Mouse (Mus musculus): ENCODE results near the gene Mrpl35.
"Not testable (repeated sequence)": the region's sequence is repeated elsewhere in the genome, so short reads cannot be mapped to it uniquely, and the experiment has no call there.

Gene Mrpl35

DNA sequence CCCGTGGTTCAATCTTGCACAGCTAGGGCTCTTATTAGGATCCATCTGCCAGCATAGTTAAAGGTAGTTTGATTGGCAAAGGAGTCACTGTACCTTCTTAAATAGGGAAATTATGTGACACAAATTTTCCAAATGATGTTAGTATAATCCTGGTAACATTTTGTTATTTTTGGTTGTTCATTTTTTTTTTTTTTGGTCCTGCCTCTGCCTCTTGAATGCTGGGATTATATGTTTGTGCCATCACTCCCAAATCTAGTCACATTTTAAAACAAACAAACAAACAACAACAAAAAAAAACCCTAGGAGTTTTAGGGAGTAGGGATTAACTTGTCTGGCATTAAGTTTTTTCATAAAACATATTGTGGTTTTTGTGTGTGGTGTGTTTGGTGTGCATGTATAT, at the start of gene Mrpl35:
TSS of gene Mrpl35 (minus strand) at position 101 of the 400 bp plus-strand sequence.
- no peak for DNase-seq

DNA sequence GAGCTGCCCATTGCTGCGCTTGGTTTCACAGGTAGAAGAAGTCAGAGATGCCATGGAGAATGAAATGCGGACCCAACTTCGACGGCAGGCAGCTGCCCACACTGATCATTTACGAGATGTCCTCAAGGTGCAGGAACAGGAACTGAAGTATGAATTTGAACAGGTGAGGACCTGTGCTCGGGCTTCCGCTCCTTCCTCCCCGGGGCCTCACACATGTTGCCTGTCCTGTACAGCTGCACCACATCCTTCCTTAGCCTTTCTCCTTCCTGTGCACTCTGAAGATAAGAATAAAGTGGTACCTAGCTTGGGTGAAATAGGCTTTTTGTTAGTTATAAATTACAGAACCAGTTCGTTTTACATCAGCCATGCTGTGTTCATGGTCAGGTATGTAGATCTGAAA, 44.6 kb upstream of the Mrpl35 start:
- no peak for DNase-seq

DNA sequence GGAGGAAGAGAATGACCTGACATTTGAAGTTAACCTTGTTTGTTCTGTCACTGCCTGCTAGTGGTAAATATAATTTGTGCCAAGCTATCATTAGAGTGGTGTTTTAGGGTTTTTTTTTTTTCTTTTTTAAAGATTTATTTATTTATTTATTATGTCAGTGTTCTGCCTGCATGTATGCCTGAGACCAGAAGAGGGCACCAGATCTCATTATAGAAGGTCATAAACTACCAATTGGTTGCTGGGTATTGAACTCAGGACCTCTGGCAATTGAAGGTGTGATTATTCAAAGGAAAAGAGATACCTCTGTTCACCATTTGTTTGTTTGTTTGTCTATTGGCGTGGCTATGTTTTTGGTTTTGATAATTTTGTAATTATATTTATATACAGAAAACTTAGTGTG, 42.0 kb upstream of the Mrpl35 start:
- peak in 1 of 2 experiments; percentile 16 for DNase-seq

DNA sequence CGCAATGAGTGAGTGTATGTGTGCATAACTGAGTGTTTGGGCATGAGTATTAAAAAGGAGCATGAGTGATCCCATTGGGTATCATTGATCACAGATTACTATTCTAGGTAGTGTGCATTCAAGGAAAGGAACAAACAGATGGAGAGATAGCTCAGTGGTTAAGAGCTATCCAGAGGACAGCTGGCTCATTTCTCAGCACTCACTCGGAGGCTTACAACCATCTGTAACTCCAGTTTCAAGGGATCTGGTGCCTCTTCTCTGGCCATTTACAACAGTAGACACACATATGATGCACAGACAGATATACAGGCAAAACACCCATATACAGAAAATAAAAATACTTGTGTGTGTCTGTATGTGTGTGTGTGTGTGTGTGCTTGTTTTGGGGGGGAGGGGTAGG, 41.0 kb upstream of the Mrpl35 start:
- no peak for DNase-seq

DNA sequence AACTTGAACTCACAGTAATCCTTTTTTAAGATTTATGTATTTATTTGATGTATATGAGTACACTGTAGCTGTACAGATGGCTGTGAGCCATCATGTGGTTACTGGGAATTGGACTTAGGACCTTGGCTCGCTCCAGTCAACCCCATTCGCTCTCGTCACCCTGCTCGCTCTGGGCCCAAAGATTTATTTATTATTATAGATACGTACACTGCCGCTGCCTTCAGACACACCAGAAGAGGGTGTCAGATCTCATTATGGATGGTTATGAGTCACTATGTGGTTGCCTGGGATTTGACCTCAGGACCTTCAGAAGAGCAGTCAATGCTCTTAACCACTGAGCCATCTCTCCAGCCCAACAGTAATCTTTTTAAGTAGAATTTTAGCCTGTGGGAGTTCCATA, 20.1 kb upstream of the Mrpl35 start:
- DNase-seq, result not testable (repeated sequence)

DNA sequence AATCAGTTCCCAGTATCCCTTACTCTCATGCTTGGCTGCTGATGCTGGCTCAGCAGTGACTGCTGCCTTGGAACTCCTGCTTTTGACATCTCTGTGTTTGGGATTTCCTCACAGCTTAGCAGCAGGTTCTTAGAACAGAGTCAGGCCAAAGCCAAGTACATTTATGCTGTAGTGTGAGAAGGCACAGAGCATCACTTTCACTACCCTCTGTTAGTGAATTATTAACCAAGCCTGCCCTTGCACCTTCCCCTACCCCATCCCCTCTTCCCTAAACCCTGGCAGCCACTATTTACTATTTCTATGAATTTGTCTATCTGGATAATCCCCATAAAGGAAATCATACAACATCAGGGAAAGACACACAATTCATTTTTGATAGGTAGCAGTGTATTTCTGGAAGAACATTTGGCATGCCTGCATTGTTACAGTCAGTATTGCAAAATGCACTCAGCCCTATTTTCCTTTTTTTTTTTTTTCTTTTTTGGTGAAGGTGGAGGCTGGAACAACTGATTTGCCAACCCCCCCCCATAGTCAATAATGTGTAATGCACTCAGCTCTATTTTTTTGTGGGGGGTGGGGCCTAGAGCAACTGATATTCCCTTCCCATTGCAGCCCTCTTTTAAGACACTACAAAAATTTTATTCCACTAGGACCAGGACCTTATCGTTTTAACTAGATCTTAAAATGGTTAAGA, 14.0 kb upstream of the Mrpl35 start:
- no peak for DNase-seq

DNA sequence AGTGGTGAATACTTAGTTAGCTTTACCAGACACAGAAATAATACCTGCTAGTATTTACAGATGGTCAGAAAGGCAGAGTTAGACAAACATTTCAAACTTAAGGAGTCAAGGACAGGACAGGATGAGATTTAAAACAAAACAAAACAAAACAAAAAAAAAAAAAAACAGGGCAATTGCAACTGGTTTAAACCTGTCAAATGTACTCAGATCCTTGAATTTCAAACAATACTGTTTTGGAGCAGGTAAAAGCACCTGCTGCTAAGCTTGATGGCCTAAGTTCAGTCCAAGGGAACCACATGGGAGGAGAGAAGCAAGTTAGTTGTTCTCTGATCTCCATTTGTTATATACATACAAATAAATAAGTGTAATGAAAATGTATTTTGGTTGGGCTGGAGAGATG, 13.0 kb upstream of the Mrpl35 start:
- DNase-seq, result no peak

DNA sequence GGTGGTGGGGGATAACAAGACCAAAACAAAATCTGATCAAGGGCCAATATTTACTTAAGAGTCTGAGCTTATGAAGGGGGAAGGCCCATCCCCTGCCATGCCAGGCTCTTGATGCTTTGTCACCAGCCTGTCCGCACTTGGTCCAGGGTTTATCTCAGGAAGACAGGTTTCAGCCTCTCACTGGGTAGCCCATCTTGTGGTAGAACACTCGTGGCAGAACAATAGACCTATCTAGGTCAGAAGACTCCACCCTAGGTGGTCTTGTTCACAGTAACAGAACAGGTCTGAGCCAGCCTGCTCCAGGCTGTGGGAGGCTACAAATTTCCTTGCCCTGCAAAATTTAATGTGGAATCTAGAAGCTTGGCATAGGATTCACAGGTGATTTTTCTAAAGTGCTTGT, 10.0 kb upstream of the Mrpl35 start:
- peak in 1 of 2 experiments; percentile 15 for DNase-seq

DNA sequence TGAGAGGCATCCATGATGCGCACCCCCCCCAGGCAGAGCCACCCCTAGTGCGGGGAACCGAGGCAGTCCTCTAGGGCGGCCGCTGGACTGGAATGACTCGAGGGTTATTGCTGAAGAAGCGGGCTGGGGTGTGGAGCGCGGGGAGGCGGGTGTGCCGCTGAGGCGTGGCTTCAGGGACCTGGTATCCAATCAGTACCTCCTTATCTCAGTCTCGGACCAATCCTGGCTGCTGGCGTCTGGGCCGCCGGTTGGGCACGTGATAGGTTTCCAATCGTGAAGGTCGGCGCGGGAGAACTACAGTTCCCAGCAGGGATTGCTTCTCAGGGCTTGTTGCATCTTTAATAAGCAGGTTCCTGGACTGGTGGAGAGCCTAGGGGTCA, 4.8 kb upstream of the Mrpl35 start:
- peak; percentile 95 for DNase-seq

DNA sequence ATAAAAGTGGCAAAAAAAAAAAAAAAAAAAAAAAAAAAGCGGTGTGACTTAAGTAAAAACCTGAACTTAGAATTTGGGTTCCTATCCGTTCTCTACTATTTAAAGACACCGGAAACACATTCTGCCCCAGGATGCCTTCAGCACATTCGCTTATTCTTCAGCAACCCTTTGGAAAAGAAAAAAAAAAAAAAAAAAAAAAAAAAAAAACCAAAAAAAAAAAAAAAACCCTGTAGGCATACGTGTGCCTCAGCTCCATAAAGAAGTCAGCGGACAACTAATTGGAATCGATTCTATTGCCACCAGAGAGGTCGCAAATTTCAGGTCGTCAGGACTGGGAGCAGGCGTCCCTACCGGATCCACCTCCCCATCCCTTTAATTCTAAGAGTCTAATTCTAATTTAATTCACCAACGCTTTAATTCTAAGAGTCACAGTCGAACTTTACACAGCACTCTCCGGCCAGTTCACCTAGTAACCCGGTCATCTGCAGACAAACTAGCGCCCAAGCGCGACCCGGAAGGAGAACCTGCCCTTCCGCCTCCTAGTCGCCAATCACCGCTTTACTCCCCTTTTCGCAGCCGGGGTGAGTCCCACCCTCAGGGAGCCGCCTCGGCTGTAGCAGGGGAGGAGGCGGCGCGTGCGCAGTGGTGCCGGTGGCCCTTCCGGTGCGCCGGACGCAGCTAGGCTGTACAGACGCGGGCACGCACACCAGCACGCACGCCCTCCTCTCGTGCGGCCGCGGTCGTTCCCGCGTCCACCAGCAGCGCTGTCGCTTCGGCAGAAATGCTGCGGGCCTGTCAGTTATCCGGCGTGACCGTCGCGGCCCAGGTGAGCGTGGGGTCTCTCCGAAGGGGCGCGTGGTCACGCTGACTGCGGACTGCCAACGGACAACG, 4.2 kb upstream of the Mrpl35 start, which contains the start of gene Immt:
TSS of gene Immt (plus strand) at position 642 of the 891 bp plus-strand sequence.
- peak; percentile 98 for DNase-seq

DNA sequence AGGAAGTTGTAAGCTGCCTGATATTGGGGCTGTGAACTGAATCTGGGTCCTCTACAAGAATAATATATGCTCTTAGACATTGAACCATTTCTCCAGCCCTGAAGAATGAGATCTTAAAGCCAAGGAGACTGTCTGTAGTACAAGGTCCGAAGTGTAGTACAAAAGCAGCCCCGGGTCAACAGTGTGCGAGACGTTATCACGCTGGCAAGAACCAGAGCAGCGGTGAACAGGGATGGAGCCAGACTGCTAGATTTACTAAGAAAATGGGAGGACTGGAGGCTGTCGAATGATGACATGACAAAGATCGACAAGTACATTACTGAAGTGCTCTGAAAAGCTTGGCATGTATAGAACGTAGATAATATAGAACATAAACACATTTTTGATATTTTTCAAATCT, 3.0 kb upstream of the Mrpl35 start:
- no peak for DNase-seq

DNA sequence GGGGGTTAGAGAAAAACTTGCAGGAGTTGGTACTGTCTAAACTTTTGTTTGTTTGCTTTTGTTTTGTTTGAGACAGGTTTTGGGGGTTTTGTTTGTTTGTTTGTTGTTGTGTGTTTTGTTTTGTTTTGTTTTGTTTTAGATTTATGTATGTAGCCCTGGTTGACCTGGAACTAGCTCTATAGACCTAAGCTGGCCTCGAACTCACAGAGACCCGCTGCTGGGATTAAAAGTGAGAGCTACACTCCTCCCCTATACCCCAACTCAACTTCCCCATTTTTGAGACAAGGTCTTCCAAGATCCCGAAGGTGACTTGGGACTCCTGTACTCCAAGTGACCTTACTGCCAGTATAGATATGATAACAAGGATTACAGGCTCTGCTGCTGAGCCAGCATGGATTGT, 2.8 kb downstream of the Mrpl35 start:
- no peak for DNase-seq

DNA sequence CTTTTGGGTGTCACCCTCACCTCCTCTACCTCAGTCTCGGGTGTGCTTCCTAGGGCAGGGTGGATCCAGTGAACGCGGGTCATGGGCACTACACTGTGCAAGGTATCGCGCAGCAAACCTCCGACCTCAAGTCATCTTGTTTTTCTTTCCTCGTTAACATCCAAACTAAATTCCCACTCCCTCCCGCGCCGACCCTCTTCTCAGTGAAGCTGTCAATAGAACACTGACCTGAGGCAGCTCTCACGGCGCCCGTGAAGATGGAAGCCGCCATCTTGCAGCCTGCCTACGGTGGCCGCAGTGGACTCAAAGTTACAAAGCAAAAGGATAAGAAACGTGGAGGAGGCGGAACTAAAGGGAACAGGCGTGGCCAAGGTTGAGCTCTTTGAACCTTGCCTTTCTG, 3.3 kb downstream of the Mrpl35 start:
- DNase-seq, result peak; percentile 88 to 89

DNA sequence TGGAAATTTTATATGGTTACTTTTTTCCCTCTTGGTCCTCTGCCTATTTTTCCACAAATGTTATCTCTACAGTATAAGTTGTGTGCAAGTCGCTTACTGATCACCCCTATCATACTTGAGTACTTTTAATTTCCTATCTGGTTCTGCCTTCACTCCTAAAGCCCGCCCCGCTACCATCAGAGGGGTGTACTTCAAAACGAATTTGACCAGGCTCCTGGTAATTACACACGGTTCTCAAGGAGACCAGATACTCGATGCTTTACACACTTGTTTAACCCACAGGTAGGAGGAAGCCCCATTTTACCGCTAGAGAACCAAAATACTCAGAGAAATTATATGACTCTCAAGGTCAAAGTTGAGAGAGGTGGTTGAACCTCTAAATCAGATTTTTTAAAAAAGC, 3.7 kb downstream of the Mrpl35 start:
- DNase-seq, result no peak

DNA sequence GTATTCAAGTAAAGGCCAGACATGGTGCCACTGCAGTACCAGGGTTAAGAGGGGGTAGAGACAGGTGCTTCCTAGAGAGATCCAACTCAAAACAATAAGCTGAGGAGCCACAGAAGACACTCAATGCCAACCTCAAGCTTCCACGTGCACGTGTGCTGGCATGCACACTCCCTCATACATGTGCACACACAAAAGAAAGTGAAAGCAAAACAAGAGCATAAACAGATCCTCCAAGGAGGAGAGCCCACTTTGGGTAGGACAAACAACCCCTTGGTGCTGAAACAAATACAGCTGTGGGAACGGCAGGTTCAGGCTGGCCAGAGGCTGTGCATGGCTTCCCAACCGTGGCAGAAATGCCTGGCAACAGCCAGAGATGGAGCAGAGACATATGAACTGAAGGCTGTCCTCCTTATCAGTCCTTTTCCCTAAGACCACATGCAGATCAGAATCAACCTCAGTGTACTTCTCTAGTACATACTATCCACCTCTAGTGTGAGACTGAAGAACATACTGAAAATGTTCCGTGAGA, 6.9 kb downstream of the Mrpl35 start:
- no peak for DNase-seq

DNA sequence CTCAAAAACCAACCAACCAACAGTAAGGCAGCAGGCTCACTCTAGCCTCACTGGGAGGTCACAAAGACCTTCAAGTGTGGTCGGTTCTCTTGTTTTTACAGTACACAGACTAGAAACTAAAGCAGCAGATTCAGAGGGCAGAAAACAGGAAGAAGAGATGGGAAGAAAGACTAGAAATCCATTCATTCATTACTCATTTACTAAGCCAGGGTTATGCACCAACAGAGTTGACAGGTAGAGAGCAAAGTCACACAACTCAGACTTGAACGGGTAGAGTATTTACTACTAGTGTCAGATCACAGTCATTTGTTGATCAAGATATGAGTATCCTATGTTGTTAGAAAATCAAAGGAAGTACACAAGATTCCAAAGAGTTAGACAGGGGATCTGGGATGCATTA, 13.9 kb downstream of the Mrpl35 start:
- no peak for DNase-seq

DNA sequence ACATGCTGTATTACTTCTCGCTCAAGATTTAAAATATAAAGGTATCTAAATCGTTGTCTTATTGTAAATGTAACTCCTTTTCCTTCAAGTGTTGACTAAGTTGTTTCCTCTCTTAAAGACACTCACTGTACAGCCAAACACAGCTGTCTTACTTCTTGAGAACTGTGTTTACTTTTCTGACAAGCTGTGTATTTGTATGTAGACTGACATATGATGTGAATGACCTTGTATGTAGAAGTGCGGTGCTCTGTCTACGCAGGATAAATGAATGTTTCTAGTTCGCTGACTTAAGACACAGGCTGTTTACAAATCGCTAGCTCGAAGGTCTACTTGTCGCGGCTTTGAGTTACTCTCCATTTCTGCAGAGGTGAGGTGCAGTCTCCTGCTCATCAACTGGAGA, 16.9 kb downstream of the Mrpl35 start:
- DNase-seq, result no peak

DNA sequence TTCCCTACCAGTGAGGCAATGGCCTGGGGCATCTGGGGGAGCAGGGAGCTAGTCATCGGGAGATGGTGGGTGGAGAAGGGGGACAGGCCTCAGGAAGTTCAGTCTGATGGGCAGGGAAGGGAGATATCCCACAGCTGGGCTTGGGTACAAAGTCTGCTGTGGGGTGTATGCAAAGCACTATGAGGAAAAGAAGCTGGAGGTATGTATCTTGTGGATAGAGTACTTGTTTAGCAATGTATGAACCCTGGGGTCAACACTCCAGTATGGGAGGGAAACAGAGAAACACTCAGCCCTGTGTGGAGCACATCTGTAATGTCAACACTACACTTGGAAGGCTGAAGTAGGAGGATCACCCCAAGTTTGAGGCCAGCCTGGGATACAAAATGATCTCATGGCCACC, 20.1 kb downstream of the Mrpl35 start:
- DNase-seq, result no peak

DNA sequence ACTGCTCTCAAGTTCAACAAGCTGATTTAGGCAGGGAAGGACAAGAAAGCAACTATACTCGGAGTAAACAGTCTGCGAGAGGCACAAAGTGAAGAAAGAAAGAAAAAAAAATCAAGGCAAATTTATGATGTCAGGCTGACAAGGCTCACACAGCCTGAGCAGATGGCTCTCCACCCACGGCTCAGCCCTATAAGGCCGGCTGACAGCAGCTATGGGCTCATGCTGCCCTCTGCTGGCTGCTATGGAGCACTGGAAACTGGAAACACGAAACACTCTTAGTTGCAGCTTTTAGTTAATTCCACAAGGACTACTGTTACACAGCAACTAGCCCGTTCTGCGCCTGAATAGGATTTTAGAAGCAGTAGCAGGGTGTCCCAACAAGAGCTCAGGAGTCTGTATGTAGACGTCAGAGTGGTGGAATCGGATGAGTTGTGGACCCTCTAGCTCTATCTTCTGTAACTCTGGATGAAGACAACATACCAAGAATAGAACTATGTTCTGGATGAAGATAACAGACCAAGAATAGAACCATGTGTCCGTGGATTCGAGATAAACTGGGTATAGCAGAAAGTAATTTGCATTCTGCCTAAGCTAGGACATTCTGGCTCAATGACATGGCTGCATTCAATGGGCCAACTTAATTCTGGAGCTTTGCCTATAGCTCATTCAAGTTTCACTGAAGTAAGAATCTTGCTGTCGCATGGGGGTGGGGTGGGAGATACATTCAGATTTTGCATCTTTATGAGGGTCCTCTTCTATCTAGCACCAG, 22.5 kb downstream of the Mrpl35 start:
- peak; percentile 81 to 83 for DNase-seq

DNA sequence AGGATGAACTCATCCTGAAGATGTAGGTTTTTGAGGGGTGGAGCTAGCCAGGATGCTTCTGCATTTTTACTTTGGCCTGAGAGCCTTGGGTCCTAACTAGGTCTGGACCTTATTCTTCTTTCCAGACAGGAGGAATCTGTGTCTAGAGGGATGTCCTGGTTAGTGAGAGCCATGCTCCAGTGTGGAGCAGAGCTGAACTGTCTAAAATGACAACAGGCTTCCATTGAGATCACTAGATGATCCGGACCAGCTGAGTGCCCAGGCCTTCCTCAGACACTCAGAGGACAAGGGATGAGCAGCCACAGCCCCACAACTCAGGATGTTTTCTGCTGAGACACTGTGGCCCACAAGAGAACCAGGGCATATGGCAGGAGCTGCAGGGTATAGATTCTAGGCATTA, 23.2 kb downstream of the Mrpl35 start:
- DNase-seq, result no peak

DNA sequence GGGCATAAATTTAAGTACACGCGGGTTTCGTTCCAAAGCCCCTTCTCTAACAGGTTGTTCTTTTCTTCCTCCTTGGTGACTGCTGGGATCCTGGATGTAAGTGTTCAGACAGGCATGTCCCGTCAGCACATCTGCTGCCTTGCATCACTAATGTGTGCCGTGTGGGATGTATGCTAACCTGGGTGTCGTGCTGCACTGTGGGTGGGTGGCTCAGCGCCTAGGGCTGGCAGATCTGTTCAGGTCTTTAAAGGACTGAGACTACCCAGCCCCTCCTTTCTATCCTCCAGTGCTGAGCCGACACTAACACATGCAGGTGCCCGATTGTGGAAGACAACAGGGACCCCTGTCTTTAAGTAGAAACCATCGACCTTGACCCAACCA, 25.1 kb downstream of the Mrpl35 start:
- peak; percentile 52 to 59 for DNase-seq

DNA sequence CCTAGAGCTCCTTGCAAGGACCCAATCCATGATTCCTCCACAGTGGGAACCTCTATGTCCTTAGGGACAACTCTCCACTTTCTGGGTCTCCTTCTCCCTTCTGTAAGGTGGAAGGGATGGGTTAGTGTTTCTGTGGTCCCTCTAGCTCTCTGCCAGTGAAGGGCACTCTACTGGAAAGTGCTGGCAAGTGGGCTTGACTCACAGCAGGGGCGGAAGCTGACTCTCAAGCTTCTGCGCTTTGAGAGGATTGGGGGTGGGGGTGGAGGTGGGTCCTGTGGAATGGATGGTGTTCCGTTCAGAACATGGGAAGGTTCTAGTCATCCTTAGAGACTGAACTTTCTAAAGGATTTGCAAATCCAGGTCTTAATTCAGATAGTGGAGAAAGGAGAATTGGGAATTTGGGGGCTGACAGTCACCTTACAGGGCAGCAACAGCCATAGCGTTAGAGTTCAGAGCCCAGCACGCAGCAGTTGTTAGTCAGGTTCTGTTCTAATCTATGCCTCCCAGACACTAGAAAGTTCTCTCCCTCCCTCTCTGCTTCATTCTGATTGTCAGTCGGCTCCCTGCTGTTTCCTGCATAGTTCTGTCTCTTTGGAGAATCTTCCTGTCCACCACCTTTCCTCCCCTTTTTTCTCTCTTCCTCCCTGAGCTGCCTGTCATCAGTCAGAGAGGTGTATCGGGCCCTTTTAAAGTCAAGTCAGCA, 25.6 kb downstream of the Mrpl35 start:
- DNase-seq, result peak; percentile 25 to 57

DNA sequence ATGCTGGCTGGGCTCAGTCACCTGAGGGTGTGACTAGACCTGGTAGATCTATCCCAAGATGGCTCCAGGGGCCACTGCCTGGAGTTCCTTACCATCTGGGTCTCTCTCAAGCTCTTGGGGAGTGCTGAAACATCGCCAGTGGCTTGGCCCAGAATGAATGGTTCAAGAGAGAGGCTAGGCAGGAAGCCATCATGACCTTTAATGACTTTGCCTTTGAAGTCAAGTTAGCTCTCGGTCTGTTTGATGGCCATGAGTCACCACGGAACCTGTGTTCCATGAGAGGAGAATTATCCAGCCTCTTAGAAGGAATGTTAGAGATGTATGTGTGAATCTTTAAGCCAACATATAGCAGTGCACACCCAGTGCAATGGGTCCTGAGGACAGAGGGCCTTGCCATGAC, 27.4 kb downstream of the Mrpl35 start:
- no peak for DNase-seq
